Mouse (Mus musculus) stomach, embryonic 16.5 days (tissue): Measurements from ENCODE around the gene Cym. TPM values are rescaled to one million over a fixed set of nuclear protein-coding genes. Genes with fewer than 3 reads are reported as not detected.

Experiments
- ATAC-seq: fragments of 200-750 bp; cut with Nextera tagmentation; 2 replicates; pipeline ENCODE4 v1.8.0; 2017; ENCODE audit warnings: moderate number of reproducible peaks, moderate TSS enrichment; ENCODE audit not compliant: insufficient read depth, low FRiP score
- H3K27ac ChIP-seq: fragments of 300-500 bp; sonication (generic); 2 replicates; pipeline ENCODE4 v1.5.1; 2014; ENCODE audit warnings: low read length
- H3K27me3 ChIP-seq: fragments of 300-500 bp; sonication (generic); 2 replicates; pipeline ENCODE4 v1.6.1; 2014; ENCODE audit warnings: low read length, control low read depth, mixed read lengths; ENCODE audit not compliant: control insufficient read depth, insufficient read depth
- H3K36me3 ChIP-seq: fragments of 300-500 bp; sonication (generic); 2 replicates; pipeline ENCODE4 v1.6.1; 2014; ENCODE audit warnings: low read length; ENCODE audit not compliant: control insufficient read depth, insufficient read depth
- H3K4me1 ChIP-seq: fragments of 300-500 bp; sonication (generic); 2 replicates; pipeline ENCODE4 v1.6.1; 2014; ENCODE audit warnings: low read length, control low read depth, mixed read lengths; ENCODE audit not compliant: control insufficient read depth, insufficient read depth
- H3K4me2 ChIP-seq: fragments of 300-500 bp; sonication (generic); 2 replicates; pipeline ENCODE4 v1.6.1; 2014; ENCODE audit warnings: low read depth, low read length, mixed read lengths
- H3K4me3 ChIP-seq: fragments of 300-500 bp; sonication (generic); replicated peaks from 2 replicates; pipeline ENCODE4 v1.5.1; 2014; ENCODE audit warnings: mild to moderate bottlenecking, low read length
- H3K9ac ChIP-seq: fragments of 300-500 bp; sonication (generic); 2 replicates; pipeline ENCODE4 v1.6.1; 2014; ENCODE audit warnings: low read length
- H3K9me3 ChIP-seq: fragments of 300-500 bp; sonication (generic); replicated peaks from 2 replicates; pipeline ENCODE4 v1.6.1; 2016; ENCODE audit warnings: low read length, control low read depth; ENCODE audit not compliant: control insufficient read depth
- WGBS: fragments of 180-500 bp; shearing (Covaris S2); extraction: QIAGEN DNeasy Blood & Tissue Kit; methylation state at CpG from one replicate; pipeline ENCODE4 v1.1.7; 2014; 5-methylcytosine and 5-hydroxymethylcytosine counted together
- polyA plus RNA-seq: library from polyadenylated mRNA; unstranded; fragments of >200 nt; fragmentation: Nextera tagmentation; extraction: Ambion mirVana; gene quantifications from 2 replicates; pipeline ENCODE4 v1.2.1, GENCODE M21; 2015

The Cym gene
- 7,568 and 11,997 TPM in 2 replicates for polyA plus RNA-seq

DNA sequence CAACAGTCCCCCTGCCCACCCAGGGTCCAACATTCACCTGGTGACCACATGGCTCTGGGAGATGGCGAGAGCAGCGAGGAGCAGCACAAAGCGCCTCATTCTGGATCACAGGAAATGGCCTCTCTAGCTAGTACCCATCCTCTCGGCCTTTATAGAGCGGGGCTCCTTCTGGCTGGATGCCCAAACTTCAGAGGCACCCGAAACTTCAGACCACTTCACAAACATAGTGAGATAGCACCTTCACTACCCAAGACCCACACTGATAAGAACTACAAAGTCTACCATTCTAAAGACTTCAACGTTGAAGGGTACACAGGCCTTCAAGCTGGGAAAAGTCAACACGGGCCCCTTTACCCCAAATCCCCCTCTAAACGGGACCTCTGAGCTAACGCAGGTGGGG is at the start of gene Cym:
Cym (minus strand) TSS at position 125 of the 400 bp plus-strand sequence.
- Histone ChIP-seq H3K36me3 (no peaks in the 10 kb centered on the region), H3K9ac (peak within 1 kb of the TSS; percentile 59), H3K27me3 (no peaks in the 10 kb centered on the region), H3K9me3 (peaks cover 3% of the 10 kb centered on the region), H3K4me3 (peak within 1 kb of the TSS; percentile 34), H3K27ac (peak within 1 kb of the TSS; percentile 74), H3K4me2 (peak within 1 kb of the TSS; percentile 39), H3K4me1 (no peaks in the 10 kb centered on the region; the same call in 1 of the 2 replicates)
- ATAC-seq = peak; percentile 76
- WGBS = 56% methylated on average over 10 of the region's 10 CpGs

DNA sequence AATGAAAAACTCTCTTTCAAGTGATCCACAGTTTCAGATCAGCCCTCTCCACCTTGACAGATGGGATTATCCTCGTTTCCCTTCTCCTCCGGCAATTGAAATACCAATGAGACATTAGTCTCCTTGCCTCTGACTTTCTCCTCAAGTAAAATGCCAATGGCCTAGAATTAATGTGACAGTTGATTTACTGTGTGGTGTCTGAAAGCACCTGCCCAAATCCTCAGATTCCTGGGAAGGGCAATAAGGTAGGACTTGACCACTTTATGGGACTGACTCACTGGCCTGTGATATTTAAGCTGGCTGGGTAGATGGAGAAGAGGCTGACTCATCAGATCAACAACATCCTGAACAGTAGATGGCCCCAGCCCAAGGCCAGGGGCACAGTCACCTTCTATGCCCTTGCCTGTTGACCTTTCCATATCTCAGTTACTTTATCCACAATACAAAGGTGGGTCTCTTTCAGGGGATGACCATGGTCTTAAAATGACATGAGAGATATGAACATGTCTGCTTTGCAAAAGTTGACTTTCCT is 45.3 kb upstream of the Cym start:
- Histone ChIP-seq H3K4me3 (no peak overlapping the region), H3K27me3 (no peaks in the 10 kb centered on the region), H3K4me1 (no peaks in the 10 kb centered on the region), H3K36me3 (no peaks in the 10 kb centered on the region), H3K9me3 (no peaks in the 10 kb centered on the region), H3K4me2 (no peak overlapping the region), H3K9ac (no peak overlapping the region), H3K27ac (no peak overlapping the region)
- ATAC-seq = no peak
- WGBS = 46% methylated on average over 2 of the region's 2 CpGs

DNA sequence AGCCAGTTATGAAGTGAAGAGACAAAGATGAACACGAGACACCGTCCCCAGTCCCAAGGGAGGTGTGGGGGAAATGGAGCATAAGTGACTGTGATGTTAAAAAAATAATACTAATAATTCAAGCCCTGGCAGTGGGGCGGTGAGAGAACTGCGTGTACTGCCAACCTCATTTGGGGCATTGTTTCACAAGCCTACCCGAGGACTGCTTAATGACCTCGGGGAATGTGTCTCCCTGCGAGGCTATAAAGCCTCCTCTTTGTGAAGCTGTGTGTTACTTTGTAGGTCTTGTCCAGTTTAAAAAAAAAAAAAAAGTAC is 40.3 kb upstream of the Cym start:
- H3K27me3 ChIP-seq = no peaks in the 10 kb centered on the region
- no peak overlapping the region for H3K4me3 ChIP-seq
- 53% methylated on average over 7 of the region's 7 CpGs for WGBS
- no peak overlapping the region for H3K4me2 ChIP-seq
- H3K36me3 ChIP-seq = no peaks in the 10 kb centered on the region
- 0 out of 2 replicates have a peak, but pooled peaks cover 3% of the 10 kb centered on the region for H3K4me1 ChIP-seq
- no peak for ATAC-seq
- H3K9ac ChIP-seq = no peak overlapping the region
- H3K27ac ChIP-seq = no peak overlapping the region
- no peaks in the 10 kb centered on the region for H3K9me3 ChIP-seq

DNA sequence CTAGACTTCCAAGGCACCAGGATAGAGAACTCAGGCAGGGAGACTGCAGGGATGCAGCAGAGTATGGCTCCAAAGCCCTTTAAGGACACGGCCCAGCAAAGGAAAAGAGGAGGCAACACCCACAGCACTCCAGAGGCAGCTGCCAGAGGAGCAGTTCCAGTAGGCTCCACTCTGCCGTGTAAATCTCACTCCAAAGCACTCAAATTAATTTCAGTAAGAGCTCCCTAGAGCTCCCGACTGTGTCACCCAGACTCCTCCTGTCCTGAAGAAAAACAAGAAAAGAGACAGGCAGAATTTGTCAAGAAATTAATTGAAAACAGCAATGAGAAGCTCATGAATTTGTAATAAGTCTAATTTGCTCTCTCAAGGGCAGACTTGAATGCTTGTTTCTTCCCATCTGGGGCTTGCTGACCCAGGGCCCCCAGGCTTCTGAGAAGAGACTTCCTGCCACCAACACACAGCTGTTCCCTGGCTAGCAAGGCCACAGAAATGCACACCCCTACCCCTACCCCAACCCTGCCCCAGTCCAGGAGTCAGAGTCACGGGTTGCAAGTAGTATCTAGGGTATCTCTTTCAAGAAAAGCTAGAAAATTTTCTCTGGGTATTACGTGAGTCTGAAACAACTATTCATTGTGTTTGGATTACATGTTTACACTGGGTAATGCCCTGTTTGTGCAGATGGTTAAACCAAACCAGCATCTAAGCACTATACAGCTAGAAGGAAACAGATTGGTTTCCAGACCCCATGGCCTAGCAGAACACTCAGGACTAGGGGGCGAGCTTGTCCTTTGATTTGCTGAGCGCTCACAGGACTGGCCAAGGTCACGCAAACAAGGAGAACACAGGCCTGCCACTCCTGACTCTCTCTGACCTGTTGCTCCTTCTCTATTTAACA is 39.7 kb upstream of the Cym start:
- H3K4me1 ChIP-seq = 0 out of 2 replicates have a peak, but pooled peaks cover 3% of the 10 kb centered on the region
- no peak overlapping the region for H3K4me2 ChIP-seq
- H3K9me3 ChIP-seq = no peaks in the 10 kb centered on the region
- no peak overlapping the region for H3K4me3 ChIP-seq
- ATAC-seq = no peak
- 39% methylated on average over 8 of the region's 8 CpGs for WGBS
- peak overlapping the region; percentile 21; the same call in 1 of the 2 replicates for H3K27ac ChIP-seq
- no peaks in the 10 kb centered on the region for H3K27me3 ChIP-seq
- H3K36me3 ChIP-seq = no peaks in the 10 kb centered on the region
- no peak overlapping the region for H3K9ac ChIP-seq

DNA sequence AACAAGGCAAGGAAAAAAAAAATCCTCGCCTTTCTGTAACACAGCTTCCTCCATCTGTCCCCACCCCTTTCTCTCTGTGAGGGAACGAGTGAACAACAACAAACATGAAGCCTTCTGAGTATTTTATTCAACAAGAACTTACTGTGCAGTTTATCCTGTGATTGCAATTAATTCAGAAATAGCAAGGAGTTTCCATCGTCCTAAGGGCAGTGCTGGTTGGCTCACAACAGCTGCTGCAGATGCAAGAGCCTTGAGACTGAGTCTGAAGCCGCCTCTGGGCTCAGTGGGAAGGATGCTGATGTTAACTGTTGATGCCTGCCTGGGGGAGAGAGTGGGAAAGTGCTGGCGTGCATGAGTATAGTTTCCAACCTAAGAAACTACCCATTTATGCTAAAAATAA is 36.4 kb upstream of the Cym start:
- ATAC-seq = no peak
- H3K9ac ChIP-seq = no peak overlapping the region
- no peaks in the 10 kb centered on the region for H3K27me3 ChIP-seq
- no peak overlapping the region for H3K4me2 ChIP-seq
- H3K36me3 ChIP-seq = no peaks in the 10 kb centered on the region
- no peaks in the 10 kb centered on the region for H3K9me3 ChIP-seq
- H3K4me3 ChIP-seq = no peak overlapping the region
- WGBS = 60% methylated on average over 5 of the region's 5 CpGs
- no peak overlapping the region for H3K27ac ChIP-seq
- 0 out of 2 replicates have a peak, but pooled peaks cover 3% of the 10 kb centered on the region for H3K4me1 ChIP-seq

DNA sequence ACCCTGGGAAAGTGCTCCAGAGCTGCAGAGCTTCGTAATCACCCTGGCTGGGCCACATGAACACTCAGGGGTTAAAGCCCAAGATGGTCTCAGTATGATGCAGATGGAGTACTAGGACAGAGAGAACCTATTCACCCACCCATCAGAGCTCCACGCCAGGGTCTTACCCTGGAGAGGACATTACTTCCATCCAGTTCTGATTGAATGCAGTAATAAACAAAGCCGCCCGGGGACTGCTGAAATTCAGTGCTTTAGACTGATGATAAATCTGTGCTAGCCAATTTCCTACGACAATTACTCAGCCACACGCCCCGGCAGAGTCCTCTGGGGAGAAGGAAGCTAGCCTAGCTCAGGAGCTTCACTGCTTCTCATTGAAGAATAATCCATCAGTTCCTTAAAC is 35.2 kb upstream of the Cym start:
- no peaks in the 10 kb centered on the region for H3K27me3 ChIP-seq
- no peak for ATAC-seq

DNA sequence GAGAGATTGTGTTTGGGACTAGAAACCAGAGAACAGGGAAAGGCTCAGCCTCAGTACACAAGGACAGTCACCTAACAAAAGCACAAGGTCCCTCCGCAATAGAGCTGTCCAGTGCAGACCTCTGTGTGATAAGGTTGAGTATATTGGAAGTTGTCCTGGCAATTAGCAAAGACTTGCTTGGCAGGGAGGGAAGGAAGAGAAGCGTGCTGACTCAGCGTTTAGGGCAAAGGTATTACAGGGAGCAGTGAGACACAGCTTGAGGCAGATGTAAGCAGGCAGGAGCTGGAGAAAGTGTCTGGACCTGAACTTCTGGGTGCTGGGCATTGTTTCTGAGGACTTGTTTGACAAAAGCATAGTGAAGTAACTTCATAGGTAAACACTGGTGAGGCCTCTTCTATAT is 34.5 kb upstream of the Cym start:
- Histone ChIP-seq H3K9ac (no peak overlapping the region), H3K36me3 (no peaks in the 10 kb centered on the region), H3K27me3 (no peaks in the 10 kb centered on the region), H3K4me2 (no peak overlapping the region), H3K4me1 (no peaks in the 10 kb centered on the region), H3K4me3 (no peak overlapping the region), H3K9me3 (no peaks in the 10 kb centered on the region), H3K27ac (no peak overlapping the region)
- no peak for ATAC-seq
- 74% methylated on average over 3 of the region's 3 CpGs for WGBS

More for the DNA sequence above, 35.2 kb upstream of the Cym start:
- Histone ChIP-seq H3K4me2 (no peak overlapping the region), H3K9ac (no peak overlapping the region), H3K36me3 (no peaks in the 10 kb centered on the region), H3K9me3 (no peaks in the 10 kb centered on the region), H3K4me1 (0 out of 2 replicates have a peak, but pooled peaks cover 2% of the 10 kb centered on the region), H3K27ac (no peak overlapping the region), H3K4me3 (no peak overlapping the region)
- WGBS = 39% methylated on average over 7 of the region's 7 CpGs

DNA sequence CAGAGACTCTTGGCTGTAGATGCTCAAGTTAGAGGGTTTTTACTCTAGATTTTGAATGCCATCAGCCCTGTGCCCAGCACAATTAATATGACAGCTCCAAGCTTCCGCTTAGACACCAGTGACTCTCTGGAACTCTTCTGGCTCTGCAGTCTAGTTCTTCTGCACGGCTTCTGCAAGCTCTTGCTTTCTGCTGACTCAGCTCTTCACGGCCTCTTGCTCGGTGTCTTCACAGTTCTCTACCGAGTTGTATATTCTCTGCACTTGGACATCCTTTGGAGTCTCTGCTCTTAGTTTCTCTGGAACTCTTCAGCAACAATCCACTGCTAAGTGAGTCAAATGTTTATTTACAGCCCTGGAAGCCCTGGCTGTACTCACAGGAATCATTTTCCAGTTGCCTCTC is 32.4 kb upstream of the Cym start:
- no peak for ATAC-seq
- 56% methylated on average over 5 of the region's 5 CpGs for WGBS
- no peaks in the 10 kb centered on the region for H3K9me3 ChIP-seq
- no peaks in the 10 kb centered on the region for H3K36me3 ChIP-seq
- no peak overlapping the region for H3K27ac ChIP-seq
- H3K4me3 ChIP-seq = no peak overlapping the region
- H3K4me1 ChIP-seq = no peaks in the 10 kb centered on the region
- H3K4me2 ChIP-seq = no peak overlapping the region
- no peak overlapping the region for H3K9ac ChIP-seq
- no peaks in the 10 kb centered on the region for H3K27me3 ChIP-seq

DNA sequence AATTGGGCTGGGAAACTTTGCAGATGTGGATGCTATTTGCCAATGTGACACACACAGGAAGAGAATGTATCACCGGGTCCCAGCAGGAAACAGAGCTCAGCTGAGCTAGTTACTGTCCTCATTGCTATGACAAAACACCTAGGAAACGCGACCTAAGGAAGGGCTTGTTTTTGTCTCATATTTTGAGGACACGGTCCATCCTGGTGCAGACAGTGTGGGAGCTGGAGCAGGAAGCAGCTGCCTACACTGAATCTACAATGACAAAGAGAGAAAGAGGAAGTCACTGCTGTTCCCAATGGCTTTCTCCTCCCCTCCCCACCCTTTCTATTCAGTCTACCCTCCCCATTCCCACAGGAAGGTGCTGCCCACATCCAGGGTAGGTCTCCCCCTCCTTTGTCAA is 30.5 kb upstream of the Cym start:
- Histone ChIP-seq H3K4me2 (no peak overlapping the region), H3K9me3 (no peaks in the 10 kb centered on the region), H3K36me3 (no peaks in the 10 kb centered on the region), H3K4me3 (no peak overlapping the region), H3K27ac (no peak overlapping the region), H3K9ac (no peak overlapping the region), H3K27me3 (no peaks in the 10 kb centered on the region), H3K4me1 (no peaks in the 10 kb centered on the region)
- WGBS = 62% methylated on average over 4 of the region's 4 CpGs
- no peak for ATAC-seq
